Mouse (Mus musculus) lung, postnatal 10 days (tissue): Measurements from ENCODE around the gene Exoc6.
"Not testable (repeated sequence)": the region's sequence is repeated elsewhere in the genome, so short reads cannot be mapped to it uniquely, and the experiment has no call there.

Experiments used
- DNase-seq: peaks from one replicate; pipeline ENCODE4 v3.0.0; 2021

The Exoc6 gene

DNA sequence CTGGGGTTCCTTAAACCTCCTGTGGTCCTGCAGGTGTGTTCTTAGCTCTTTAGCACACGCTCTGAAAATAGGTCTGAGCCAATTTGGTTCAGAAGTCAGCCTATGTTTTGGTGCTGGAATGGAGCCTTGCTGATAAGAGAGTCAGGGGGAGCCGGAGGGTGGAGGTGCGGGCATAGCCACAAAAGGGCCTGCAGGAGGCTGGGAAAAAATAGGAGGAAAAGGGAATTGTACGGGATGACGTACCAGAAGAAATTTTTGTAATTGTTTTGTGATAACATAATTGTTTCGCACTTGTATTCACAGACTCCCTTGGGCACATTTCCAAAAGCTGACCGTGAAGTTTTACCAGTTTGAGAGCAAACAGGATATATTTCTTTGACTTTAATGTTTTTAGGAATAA is 10.0 kb upstream of the Exoc6 start:
- DNase-seq, result peak; percentile 38

DNA sequence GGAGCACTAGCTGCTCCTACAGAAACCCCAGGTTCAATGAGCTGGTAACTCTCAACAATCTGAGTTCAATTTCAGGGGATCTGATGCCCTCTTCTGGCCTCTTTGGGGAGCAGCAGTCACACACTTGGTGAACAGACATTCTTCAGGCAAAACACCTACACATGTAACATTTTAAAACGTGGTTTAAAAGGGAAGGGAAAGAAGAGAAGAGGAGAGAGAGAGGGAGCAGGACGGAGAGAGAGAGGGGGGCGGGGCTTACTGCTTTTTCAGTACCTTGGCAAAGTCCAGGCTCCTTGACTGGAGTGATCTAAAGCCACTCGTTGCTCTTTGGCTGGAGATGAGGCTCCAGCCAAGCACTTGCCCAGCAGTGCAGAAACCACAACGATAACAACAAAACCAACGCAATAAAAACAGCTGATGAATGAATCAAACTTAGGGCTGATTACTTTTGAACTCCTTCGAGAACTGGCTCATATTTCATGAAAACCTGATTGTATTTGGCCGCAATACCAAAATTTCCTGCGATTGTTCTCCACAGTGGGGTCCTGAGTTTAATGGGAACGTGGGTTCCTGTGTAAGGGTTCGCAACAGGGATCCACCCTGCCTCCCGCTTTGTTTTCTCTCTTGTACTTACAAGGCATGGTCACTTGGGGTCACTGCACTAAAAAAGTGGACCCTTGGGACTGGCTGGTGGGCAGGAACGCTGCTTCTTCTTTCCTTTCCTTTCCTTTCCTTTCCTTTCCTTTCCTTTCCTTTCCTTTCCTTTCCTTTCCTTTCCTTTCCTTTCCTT is 6.5 kb upstream of the Exoc6 start:
- peak; percentile 70 for DNase-seq

DNA sequence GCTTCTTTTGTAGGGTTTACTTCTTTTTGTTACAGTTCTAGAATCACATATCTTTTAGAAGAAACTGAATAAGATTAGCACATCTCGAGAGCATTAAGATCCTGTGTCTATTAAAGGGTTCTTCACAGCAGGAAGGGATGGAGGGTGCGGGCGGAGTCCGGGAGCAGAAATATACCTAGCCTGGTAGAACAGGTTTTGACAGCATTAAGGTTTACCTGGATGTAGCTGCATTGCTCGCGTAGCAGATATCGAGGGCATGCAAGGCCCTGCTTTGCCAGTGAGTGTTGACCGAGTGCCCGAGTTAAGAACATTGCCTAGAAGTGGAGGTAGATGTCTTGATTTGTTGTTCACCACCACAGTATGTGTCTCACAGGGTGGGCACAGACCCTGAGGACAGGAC is 5.7 kb upstream of the Exoc6 start:
- DNase-seq, result no peak

DNA sequence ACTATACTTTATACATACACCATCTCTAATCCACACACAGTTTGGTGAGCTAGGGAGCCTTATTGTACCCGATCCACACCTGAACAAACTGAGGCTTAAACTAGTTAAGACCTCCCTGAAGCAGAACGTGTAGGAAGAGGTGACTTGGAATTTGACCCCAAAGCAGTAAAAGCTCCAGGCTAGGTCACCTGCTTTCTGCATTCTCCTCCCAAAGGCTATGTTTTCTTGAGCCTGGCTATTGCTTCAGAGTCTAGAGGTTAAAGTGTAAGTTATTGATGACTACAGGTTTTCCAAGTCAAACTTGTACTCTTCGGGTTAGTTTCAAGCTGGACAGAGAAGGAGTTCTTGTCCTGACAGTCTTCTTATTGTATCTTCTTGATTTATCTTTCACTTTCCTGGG is 5.0 kb upstream of the Exoc6 start:
- DNase-seq, result no peak

DNA sequence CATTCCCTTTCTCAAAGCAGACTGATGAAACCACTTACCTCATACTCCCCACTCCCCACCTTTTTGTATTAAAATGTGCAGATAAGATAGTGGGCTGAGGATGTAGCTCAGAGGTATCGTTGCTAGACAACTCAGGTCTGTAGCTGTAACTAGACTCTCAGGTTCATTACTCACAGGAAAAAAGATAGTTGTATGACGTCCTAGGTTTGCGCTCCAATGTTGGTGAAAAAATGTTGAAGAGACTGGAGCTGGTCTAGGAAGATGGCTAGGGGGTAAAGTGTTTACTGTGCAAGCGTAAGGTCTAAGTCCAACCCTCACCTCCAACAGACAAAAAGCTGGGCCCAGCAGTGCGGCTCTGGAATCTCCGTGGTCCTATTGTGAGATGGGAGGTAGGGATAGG is 4.5 kb upstream of the Exoc6 start:
- no peak for DNase-seq

DNA sequence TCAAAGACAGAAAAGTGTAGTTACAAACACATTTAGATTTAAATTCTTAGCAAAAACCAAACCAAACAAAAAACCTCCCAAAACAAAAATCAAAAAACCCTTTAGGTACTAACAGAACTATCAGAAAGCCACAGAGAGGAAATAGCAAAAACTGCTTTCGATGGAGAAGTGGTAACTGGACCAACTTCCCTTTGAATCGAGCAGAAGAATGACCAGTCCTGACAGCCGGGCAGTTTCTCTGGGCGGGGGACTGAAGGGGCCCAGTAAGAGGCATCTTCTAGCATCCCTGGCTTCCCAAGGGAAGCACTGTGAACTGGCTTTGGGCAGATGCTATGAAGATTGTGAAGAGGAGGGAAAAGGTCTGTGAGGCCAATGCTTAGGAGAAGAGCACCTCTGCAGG is 3.4 kb upstream of the Exoc6 start:
- DNase-seq, result no peak

DNA sequence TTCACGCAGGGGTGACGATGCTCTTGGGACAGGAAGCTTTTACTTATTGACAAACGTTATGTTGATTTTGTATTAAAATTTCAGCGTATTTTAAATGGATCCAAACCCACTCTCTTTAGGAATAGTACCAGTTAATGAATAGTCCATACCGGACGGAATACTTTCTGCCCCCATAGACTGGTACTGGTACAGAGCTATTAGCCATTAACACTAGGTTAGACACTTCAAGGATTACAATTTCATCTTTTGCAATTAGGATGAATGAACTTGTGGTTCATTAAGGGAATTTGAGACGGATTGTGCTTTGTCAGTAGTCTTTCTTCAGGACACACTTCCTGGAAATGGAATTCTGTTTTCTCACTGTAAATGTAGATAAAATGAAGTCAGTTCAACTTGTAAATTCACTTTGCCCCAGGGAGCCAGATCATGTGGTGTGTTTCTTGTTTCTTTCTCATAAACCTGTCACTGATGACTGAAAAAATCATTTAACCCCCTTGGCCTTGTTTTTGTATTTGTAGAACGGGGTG is 885 bp downstream of the Exoc6 start:
- no peak for DNase-seq

DNA sequence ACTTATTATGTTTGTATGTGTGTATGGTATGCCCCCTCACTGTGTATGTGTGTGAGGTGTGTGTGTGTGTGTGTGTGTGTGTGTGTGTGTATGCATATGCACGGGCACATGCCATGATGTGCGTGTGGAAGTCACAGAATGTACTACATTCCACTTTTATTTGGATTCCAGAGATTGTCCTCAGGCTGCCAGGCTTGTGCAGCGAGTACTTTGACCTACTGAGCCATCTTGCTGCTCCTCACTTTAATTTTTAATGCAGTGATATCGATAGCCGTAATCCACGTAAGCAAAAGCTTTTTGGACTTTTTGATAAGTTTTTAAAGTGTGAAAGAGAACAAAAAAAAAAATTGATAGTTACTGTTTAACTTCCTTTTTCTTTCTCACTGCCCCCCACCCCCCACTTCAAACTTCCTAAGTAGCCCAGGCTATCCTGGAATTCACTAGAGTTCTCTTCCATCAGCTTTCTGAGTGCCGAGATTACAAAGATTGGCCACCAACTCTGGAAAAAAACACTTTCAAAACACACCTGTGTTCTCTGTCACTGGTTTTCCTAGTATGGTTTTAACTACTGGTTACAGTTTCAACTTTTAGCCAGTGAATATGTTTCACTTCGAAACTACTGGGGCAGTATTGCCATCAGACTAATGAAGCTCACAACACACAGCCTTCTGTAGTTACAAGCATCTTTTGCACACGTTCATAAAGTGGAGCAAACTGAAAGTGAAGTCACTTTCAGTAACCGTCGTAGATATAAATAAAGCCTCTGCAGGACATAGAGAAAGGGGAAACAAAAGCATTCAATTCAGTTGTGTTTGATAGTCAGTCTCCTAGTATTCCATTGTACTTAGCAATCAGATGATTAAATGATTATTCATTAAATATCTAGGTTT is 3.4 kb downstream of the Exoc6 start:
- DNase-seq, result no peak

DNA sequence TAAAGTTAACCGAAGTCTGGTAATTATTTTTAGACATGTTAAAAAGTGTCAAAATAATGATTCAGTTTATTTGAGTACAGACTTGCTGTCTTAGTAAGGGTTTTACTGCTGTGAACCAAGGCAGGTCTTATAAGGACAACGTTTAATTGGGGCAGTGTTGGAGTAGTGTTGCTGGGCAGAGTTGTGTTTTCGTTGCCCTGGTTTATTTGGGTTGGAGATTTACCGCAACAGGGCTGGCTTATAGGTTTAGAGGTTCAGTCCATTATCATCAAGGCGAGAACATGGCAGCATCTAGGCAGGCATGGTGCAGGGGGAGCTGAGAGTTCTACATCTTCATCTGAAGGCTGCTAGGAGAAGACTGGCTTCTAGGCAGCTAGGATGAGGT is 4.0 kb downstream of the Exoc6 start:
- DNase-seq, result not testable (repeated sequence)

DNA sequence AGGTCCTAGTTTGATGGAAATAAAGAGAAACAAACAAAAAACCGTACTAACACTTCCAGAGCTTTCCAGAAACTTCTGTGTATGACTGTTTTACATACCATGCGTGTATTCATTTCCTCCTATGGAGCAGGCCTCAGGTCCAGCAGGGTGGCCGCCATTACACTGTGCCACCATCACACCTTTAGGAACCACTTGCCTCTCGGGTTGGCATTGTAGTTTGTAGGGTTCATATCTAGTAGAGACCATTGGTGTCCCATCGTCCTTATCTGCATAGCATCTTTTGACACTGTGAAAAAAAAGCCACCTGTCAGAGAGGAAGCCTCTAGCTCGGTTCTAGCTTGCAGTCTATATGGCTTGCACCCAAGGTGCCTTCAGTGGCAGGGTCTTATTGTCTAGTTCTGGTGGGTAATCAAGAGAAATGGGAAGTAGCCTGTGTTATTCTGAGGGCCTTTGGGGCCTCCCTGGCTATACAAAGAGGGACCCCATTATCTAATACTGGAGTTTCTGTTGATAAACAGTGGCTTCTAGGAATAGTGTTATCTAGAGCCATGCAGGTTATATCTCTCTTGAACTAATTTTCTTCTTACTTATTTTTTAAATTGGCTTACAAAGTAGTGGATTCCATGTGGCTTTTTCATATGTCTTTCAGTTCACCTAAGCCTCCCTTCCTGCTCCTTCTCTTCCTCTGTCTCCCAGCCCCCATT is 5.8 kb downstream of the Exoc6 start:
- no peak for DNase-seq

DNA sequence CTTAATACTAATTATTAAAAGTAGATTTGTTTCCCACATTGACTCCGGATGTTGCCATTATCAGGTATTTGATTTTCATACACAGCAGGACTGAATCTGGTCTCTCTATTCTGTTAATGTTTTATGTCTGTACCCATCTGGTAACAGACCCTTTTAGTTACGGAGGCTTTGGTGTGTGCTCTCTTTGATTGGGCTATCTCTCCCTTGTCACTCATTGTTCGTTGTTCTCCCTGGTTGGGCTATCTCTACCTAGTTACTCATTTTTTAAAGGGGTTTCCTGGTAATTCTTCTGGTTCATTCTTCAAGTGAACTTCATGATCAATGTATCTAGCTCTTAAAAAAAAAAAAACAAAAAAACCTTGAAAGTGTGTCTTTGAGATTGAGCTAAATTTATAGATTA is 7.7 kb downstream of the Exoc6 start:
- no peak for DNase-seq

DNA sequence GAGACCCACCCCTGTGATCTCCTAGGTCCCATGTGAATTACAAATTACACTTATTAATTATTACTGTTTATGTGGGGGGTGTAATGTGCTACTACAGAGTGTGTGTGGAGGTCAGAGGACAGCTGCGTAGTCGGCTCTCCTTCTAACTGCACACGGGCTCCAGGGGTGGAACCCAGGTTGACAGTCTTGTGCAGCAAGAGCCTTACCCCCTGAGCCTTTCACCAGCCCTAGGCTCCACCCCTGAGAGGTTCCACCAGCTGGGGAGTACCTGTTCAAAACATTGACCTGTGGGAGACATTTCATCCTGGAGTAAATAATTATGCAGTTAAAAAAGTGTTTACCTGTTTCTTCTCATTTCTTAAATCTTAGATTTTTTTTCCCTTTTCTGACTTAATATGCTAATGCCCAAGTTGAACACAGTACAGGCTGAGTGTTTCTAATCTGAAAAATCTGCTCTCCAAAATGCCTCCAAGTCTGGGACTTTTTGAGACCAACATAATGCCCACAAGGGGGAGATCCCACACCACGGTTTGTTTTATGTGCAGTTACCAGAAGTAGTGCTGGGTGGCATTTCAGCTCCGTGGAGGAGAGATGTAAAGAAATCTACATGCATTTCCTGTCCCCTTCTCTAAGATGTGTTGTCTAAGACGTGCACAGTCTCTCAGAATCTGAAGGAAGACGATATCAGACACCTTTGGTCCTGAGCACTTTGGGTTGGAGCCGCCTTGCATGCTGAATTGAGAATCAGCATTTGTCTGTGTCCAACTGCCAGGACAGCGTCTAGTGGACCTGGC is 9.3 kb downstream of the Exoc6 start:
- peak; percentile 29 for DNase-seq

DNA sequence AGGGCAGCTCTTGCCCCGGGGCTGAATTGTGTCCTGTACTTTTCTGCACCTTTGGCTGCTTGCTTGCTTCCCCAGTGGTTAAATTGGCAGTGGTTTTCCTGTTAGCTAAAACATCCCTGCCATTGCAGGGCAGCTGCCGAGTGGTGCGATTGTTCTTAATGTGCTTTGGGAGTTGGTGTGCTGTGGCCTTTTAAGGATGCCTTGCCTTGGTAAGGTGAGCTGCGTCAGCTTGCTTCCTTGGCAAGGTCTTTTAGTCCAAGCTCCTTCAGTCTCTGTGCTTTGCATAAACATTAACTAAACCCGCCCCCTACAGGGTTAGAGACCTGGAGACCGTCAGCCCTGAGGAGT is 9.8 kb downstream of the Exoc6 start:
- DNase-seq, result no peak

DNA sequence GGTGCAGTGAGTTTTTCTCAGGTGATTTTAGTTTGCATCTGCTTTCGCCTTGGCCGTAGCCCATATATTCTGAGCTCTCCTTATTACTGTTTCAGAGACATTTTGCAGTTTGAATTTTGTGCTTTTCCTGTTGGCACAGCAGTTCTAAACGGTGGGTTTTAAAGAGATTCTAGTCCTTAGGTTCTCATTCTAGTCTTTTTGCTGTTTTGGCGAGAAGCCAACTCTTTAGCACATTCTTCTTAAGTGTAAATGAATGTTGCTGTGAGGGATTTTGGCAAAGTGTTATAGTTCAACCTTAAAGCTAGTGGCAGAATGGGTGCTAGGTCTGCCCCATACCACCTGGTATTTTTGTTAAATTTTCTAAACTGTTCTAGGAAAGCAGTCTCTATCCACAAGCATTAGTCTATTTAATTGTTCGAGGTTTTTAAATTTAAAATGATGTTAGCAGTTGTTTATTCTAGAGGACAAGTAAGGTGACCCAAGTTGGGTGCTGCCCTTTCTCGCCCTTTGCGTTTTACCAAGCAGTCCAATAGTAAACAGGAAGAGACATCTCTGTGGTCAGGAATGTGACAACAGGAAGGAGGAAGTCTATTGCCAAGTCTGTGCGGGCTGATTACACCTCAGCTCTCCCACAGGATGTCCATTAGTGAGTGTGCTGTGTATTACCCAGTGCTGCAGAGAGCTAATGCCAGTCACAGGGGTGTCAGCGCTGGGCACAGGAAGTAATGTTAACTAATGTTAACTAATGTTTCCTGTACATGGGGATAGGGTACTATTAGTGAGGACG is 11.1 kb downstream of the Exoc6 start:
- peak; percentile 57 for DNase-seq

DNA sequence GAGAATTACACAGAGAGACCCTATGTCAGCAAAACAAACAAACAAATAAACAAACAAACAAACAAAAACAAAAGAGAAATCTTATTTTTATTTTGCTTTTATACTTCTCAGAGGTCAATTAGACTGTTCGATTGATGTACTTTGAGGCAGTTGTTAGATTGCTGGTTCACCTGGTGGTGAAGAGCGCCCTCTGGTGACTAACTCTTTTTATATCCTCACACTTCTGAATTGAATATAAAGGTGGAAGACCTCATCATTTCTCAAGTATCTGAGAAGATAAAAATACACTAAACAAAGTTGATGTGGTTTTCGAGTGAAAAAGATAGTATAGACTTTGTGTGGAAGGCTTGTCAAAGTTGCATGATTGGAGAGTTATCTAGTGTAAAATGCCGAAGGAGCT is 13.5 kb downstream of the Exoc6 start:
- peak; percentile 60 for DNase-seq

DNA sequence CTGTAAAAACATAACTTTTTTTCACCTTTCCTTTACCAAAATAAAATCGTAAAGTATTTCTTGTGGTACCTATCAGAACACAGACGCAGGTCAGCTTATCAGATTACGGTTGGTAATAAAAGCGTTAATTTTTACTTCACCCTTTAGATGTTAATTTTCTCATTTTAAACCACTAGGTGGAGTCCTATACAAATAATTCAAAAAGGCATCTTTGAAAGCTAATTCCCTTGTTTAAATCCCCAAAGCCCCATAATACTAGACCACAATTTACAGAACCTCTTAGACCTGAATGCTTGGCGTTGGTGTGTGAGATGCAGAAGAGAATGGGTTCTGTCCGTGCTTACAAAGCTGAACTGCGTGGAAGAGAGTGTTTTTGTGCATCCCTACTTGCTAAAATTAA is 15.6 kb downstream of the Exoc6 start:
- no peak for DNase-seq

DNA sequence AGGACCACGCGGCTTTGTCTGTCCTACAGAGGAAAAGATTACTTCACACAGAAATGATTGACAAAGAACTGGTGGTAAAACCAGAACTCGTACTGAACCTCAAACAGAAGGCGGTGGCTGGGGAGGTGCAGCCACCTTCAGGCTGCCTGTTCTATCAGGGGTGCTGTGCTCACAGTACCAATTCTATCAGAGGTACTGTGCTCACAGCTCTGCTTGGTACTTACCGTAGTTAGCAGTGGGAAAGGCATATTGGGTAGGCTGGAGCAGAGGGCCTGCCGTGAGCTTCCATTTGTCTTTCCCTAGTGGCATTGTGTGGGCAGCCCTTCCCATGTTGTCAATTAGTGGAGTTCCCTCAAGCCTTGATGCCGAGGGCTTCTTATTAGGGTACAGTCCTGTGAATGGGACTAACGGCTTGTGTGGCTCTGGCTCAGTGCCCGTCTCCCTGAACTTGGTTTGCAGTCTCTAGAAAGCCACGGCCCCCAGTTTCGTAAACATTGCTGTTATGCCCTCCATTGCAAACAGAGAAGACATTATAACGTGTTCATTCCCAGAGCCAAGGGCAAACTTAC is 19.1 kb downstream of the Exoc6 start:
- DNase-seq, result no peak

DNA sequence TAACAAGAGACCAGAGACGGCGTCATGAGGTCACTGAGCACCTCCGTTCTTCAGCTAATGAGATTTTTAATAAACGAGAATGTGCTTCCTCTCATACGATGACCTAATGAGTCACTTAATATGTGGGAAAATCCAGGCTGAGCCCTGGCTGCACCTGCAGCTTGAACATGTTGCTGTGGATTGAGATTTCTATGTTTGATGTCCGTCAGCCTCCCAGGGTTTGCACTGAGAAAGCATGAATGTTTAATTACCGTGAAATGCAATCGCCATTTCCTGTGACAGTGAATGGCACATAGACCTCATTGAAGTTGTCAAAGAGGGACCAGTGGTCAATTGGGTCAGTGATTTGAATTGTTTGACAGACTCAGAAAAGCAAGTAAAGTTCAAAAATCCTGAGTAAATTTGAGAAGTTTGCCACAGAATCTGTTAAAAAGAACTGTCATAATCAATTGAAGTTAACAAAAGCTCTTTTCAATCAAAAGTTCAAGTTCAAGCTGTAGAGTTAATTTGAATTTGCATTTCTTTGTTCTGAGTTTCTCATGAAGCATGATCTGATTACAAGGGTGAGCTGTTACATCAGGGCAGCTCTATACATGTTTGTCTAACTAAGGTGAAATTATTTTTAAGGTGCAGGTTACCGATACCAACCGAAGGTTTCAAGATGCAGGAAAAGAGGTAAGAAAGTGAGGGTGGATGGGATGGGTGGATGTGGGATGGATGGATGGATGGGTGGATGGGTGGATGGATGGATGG is 20.9 kb downstream of the Exoc6 start:
- no peak for DNase-seq

DNA sequence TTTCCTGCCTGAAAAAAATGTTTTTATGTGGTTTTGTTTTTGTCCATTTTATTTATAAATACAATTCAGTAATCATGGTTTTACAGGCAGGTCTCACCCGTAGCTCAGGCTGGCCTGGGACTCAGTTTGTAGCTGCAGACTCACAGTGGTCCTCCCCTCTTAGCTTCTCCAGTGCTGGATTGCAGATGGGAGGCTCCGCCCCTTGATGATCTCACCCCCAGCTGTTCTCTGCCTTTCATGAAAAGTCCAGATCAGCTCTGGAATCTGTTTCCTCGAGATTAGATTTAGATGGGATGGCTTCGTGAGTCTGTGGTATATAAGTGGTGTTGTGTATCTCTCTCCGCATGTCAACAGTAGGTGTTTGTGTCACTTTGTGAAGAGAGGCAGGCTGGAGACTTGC is 24.6 kb downstream of the Exoc6 start:
- peak; percentile 29 for DNase-seq

DNA sequence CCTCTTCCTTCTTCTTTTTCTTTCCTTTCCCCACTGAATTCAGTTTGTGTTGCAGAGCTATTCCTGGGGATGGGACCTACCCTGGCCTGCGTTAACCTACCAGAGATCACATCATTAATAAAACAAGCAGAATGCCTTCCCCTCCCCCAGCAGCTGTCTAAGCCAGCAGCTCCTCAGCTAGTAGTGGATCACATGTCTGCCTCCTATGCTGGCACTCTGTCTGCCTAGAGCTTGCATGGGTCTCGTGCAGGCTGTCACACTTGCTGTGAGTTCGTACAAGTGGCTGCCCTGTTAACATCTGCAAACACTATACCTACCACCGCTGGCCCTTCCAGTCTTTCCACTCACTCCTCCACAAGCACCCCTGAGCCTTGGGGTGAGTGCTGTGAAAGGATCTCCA is 29.4 kb downstream of the Exoc6 start:
- no peak for DNase-seq

DNA sequence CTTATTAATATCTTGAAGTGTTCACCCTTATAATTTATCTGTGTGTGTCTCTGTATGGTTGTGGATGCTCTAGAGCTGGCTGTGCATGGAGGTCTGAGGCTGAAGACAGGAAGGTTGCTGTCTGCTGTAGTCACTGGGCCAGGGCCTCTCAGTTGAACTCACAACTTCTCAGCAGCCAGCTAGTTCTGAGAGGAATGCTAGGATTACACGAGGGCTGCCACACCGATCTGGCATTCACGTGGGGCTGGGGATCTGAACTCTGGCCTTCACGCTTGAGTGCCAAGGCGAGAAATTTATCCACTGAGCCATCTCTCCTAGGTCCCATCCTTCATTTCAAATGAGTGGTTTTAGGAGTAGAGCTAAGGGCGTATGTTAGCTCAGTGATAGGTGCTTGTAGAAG is 30.2 kb downstream of the Exoc6 start:
- DNase-seq, result no peak
